Mouse (Mus musculus): ENCODE results near the gene Kcnh2. TPM values are rescaled to one million over a fixed set of nuclear protein-coding genes. Genes with fewer than 3 reads are reported as not detected.

Gene Kcnh2
- polyA plus RNA-seq, 1 experiment from 2014 or later, result 0.35 TPM

DNA sequence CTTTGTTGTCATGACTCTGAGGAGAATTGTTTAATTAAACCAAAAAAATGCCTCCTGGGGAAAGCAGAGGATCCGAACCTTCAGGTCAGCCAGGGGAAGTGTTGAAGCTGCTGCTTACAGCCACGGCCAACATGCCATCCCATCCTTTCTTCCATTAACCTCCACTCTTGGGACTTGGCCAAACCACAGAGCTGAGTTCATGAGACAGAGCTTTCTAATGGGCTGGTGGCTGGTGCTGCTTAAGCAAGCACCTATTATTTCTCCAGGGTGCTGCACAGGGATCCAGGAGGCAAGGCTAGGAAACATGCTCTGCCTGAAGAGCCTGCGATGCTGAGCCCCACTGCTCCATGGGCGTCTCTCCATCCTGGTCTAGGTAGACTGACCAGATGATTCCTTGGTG, 19.0 kb downstream of the Kcnh2 start:
- H3K9ac ChIP-seq, result no peak overlapping the region
- H3K9me3 ChIP-seq (replicated peaks), result no peaks in the 10 kb centered on the region
- H3K36me3 ChIP-seq (replicated peaks), result no peaks in the 10 kb centered on the region
- no peak for ATAC-seq (ENCODE audit: insufficient read depth)
- peaks cover 19% of the 10 kb centered on the region for H3K27me3 ChIP-seq
- H3K27ac ChIP-seq (replicated peaks), result no peak overlapping the region
- WGBS (ENCODE audit: insufficient replicate concordance), result 60% methylated on average over 4 of the region's 4 CpGs
- H3K4me1 ChIP-seq (replicated peaks), result peaks cover 8% of the 10 kb centered on the region
- H3K4me2 ChIP-seq, result no peak overlapping the region
- H3K4me3 ChIP-seq (replicated peaks), result no peak overlapping the region

- Histone ChIP-seq H3K4me3 (replicated peaks) (no peak overlapping the region), H3K27ac (replicated peaks) (no peak overlapping the region), H3K4me2 (no peak overlapping the region), H3K4me1 (replicated peaks) (peaks cover 8% of the 10 kb centered on the region), H3K9me3 (replicated peaks) (no peaks in the 10 kb centered on the region), H3K9ac (no peak overlapping the region), H3K27me3 (peaks cover 35% of the 10 kb centered on the region), H3K36me3 (replicated peaks) (no peaks in the 10 kb centered on the region)
- no peak for ATAC-seq (ENCODE audit: insufficient read depth)
- WGBS (ENCODE audit: insufficient replicate concordance), result 34% methylated on average over 5 of the region's 5 CpGs
Observed at GRCm38 (mm10) chr5:24329965-24330298, 21.5 kb downstream of the Kcnh2 start.

DNA sequence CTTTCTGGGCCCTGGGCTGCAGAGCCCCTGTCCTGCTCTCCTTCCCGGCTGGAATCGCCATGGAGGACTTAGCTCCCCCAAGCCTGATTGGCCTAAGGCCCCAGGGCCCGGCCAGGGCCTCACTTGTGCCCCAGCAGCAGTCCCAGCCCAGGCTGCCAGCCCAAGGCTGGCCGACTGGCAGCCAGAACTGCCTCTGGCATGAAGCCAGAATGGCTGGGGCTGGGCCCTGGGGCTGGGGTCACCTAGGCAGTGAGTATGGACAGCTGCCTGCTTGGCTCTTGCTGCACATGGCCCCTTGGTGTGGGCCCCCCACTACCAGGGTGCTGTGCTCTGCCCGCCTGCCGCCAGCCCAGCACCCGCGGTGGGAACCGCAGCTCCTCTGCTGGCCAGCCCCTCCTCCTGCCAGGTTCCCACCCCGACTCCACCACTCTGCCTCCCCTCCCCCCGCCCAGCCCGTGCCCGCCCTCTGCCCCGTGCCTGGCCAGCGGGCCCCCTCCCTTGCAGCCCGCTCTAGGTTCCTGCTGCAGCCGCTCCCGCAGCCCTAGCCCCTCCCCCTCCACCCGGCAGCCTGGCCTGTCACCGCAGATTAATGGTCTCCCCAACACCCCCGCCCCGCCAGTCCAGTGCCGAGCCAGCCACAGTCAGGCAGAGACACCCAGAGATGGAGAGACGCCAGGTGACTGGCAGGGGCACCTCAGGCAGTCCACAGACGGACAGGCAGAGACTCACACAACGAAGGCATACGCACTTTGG, 22.0 kb downstream of the Kcnh2 start:
- peaks cover 5% of the 10 kb centered on the region for H3K4me1 ChIP-seq (replicated peaks)
- peaks cover 39% of the 10 kb centered on the region for H3K27me3 ChIP-seq
- H3K4me2 ChIP-seq, result peak overlapping the region; percentile 36
- no peak overlapping the region for H3K4me3 ChIP-seq (replicated peaks)
- no peak overlapping the region for H3K27ac ChIP-seq (replicated peaks)
- ATAC-seq (ENCODE audit: insufficient read depth), result no peak
- no peak overlapping the region for H3K9ac ChIP-seq
- no peaks in the 10 kb centered on the region for H3K36me3 ChIP-seq (replicated peaks)
- WGBS (ENCODE audit: insufficient replicate concordance), result 6% methylated on average over 27 of the region's 27 CpGs
- H3K9me3 ChIP-seq (replicated peaks), result no peaks in the 10 kb centered on the region

DNA sequence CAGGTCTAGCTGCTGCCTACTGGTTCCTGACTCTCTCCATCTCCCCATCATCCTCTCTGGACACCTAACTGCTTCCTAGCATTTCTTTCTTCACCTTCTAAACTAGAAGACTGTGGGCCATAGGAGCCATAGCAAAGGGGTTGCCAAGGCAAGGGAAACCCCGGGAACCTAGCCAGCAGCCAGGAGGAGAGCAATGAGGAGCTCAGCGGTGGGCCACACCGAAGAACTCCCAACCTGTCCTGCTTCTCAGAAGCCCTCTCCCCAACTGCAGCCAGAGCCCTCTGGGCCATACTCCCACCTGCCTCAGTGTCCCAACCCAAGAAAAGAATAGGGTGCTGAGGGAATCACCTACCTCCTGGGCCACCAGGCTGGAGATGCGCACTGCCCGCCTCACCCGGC, 22.6 kb downstream of the Kcnh2 start:
- Histone ChIP-seq H3K9me3 (replicated peaks) (no peaks in the 10 kb centered on the region), H3K27ac (replicated peaks) (no peak overlapping the region), H3K4me3 (replicated peaks) (no peak overlapping the region), H3K4me1 (replicated peaks) (peaks cover 5% of the 10 kb centered on the region), H3K9ac (no peak overlapping the region), H3K27me3 (peaks cover 43% of the 10 kb centered on the region), H3K36me3 (replicated peaks) (no peaks in the 10 kb centered on the region), H3K4me2 (peak overlapping the region; percentile 36; the same call in 1 of the 2 replicates)
- no peak for ATAC-seq (ENCODE audit: insufficient read depth)
- WGBS (ENCODE audit: insufficient replicate concordance), result 62% methylated on average over 6 of the region's 6 CpGs

DNA sequence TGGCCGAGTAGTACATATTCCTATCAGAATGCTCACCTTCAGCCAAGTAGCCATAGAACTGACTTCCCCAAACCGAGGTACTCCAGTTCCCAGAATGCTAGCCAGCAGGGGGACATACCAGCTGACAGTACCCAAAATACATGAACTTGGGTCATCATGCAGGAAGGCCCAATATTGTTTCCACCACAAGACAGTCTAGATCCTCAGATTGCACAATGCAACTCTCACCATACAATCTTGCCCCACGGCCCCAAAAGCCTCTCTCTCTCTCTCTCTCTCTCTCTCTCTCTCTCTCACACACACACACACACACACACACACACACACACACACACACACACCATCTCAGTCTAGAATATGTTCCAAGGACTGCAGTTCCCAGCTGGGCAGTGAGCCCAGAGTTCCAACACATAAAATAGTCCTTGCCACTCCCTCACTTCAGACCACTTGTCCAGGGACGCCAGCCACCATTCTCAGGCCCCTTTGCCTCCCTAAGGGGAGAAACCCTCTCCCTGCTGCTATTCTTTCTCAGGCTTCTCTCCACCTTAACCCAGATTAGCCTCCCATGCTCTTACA, 24.5 kb downstream of the Kcnh2 start:
- Histone ChIP-seq H3K27ac (replicated peaks) (no peak overlapping the region), H3K4me3 (replicated peaks) (no peak overlapping the region), H3K9me3 (replicated peaks) (no peaks in the 10 kb centered on the region), H3K36me3 (replicated peaks) (no peaks in the 10 kb centered on the region), H3K4me2 (no peak overlapping the region), H3K4me1 (replicated peaks) (peaks cover 5% of the 10 kb centered on the region), H3K9ac (no peak overlapping the region), H3K27me3 (peaks cover 43% of the 10 kb centered on the region)
- WGBS (ENCODE audit: insufficient replicate concordance), result 40% methylated on average over 4 of the region's 4 CpGs
- ATAC-seq (ENCODE audit: insufficient read depth), result no peak

DNA sequence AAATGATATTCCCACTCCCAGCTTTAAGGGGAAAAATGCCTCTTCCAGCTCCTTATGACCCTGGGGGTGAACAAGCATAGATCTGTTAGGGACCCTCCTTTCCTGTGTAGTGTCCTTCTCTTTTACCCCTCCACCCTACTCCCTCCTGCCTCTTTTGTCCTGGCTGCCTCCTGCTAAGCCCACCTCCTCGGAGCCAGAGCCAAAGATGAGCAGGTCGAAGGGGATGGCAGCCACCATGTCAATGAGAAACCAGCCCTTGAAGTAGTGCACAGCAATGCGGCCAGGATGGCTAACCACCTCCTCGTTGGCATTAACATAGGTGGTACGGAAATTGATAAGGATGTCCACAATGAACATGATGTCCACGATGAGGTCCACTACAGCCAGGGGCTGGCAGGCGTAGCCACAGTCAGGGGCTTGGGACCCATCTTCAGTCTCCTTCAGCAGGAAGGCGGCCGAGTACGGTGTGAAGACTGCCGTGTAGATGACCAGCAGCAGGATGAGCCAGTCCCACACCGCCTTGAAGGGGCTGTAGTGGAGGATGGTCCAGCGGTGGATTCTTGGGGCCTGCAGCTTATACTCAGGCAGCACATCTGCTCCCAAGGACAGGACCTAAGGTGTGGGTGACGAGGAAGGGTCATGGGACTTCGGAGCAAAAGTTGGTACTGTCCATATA, 25.1 kb downstream of the Kcnh2 start:
- Histone ChIP-seq H3K4me3 (replicated peaks) (no peak overlapping the region), H3K9ac (no peak overlapping the region), H3K9me3 (replicated peaks) (no peaks in the 10 kb centered on the region), H3K27me3 (peaks cover 43% of the 10 kb centered on the region), H3K27ac (replicated peaks) (no peak overlapping the region), H3K4me2 (no peak overlapping the region), H3K36me3 (replicated peaks) (no peaks in the 10 kb centered on the region), H3K4me1 (replicated peaks) (peaks cover 5% of the 10 kb centered on the region)
- ATAC-seq (ENCODE audit: insufficient read depth), result no peak
- WGBS (ENCODE audit: insufficient replicate concordance), result 76% methylated on average over 15 of the region's 15 CpGs

- no peak for ATAC-seq (ENCODE audit: insufficient read depth)
- Histone ChIP-seq H3K36me3 (replicated peaks) (no peaks in the 10 kb centered on the region), H3K9me3 (replicated peaks) (no peaks in the 10 kb centered on the region), H3K27ac (replicated peaks) (no peak overlapping the region), H3K4me1 (replicated peaks) (peaks cover 5% of the 10 kb centered on the region), H3K9ac (no peak overlapping the region), H3K4me3 (replicated peaks) (no peak overlapping the region), H3K27me3 (peaks cover 41% of the 10 kb centered on the region), H3K4me2 (no peak overlapping the region)
- WGBS (ENCODE audit: insufficient replicate concordance), result 37% methylated on average over 14 of the region's 14 CpGs
Observed at GRCm38 (mm10) chr5:24325251-24325650, 26.2 kb downstream of the Kcnh2 start.

- H3K9me3 ChIP-seq (replicated peaks), result no peaks in the 10 kb centered on the region
- no peak overlapping the region for H3K4me2 ChIP-seq
- 38% methylated on average over 22 of the region's 22 CpGs for WGBS (ENCODE audit: insufficient replicate concordance)
- no peak overlapping the region for H3K9ac ChIP-seq
- H3K36me3 ChIP-seq (replicated peaks), result no peaks in the 10 kb centered on the region
- no peak overlapping the region for H3K27ac ChIP-seq (replicated peaks)
- H3K4me3 ChIP-seq (replicated peaks), result no peak overlapping the region
- peaks cover 24% of the 10 kb centered on the region for H3K27me3 ChIP-seq
- no peak for ATAC-seq (ENCODE audit: insufficient read depth)
- H3K4me1 ChIP-seq (replicated peaks), result no peaks in the 10 kb centered on the region; the same call in 1 of the 2 replicates
Observed at GRCm38 (mm10) chr5:24321711-24322682, 29.4 kb downstream of the Kcnh2 start.

DNA sequence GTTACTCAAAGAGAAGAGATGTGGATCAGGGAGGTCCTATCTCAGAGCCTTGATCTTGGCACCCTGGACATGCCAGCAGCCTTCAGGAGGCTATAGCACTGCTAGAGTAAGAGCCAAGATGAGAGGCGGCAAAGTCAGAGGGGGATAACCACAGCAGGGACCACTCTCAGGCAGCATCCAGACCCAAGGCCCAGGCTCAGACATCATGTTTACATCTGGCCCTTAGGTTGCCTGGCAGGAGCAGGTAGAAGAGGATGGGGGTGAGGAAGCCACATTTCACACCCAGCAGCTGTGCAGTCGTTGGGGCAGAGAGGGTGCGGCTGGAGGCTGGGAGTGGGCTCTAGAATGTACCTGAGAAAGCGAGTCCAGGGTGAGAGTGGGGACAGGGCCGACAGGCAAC, 30.5 kb downstream of the Kcnh2 start:
- no peak overlapping the region for H3K9ac ChIP-seq
- 61% methylated on average over 5 of the region's 5 CpGs for WGBS (ENCODE audit: insufficient replicate concordance)
- no peaks in the 10 kb centered on the region for H3K36me3 ChIP-seq (replicated peaks)
- no peak overlapping the region for H3K4me2 ChIP-seq
- H3K4me3 ChIP-seq (replicated peaks), result no peak overlapping the region
- ATAC-seq (ENCODE audit: insufficient read depth), result no peak
- no peak overlapping the region for H3K27ac ChIP-seq (replicated peaks)
- no peaks in the 10 kb centered on the region; the same call in 1 of the 2 replicates for H3K4me1 ChIP-seq (replicated peaks)
- H3K9me3 ChIP-seq (replicated peaks), result no peaks in the 10 kb centered on the region
- peaks cover 17% of the 10 kb centered on the region for H3K27me3 ChIP-seq

GRCm38 (mm10) chr5:24320467-24320813, 31.0 kb downstream of the Kcnh2 start:
- Histone ChIP-seq H3K4me2 (no peak overlapping the region; the same call in 1 of the 2 replicates), H3K27me3 (peaks cover 13% of the 10 kb centered on the region; the same call in 1 of the 2 replicates)
- WGBS (ENCODE audit: insufficient replicate concordance), result 47% methylated on average over 6 of the region's 6 CpGs

More at GRCm38 (mm10) chr5:24320467-24320813, 31.0 kb downstream of the Kcnh2 start:
- Histone ChIP-seq H3K9me3 (replicated peaks) (no peaks in the 10 kb centered on the region), H3K27ac (replicated peaks) (no peak overlapping the region), H3K9ac (no peak overlapping the region), H3K4me1 (replicated peaks) (no peaks in the 10 kb centered on the region; the same call in 1 of the 2 replicates), H3K4me3 (replicated peaks) (no peak overlapping the region), H3K36me3 (replicated peaks) (no peaks in the 10 kb centered on the region)
- no peak for ATAC-seq (ENCODE audit: insufficient read depth)

Data from liver, embryonic 15.5 days (tissue).